Mouse (Mus musculus) left cerebral cortex, adult 9 months (tissue): ENCODE results near the gene Snx6.
"Not testable (repeated sequence)": the region's sequence is repeated elsewhere in the genome, so short reads cannot be mapped to it uniquely, and the experiment has no call there.

Experiments
- DNase-seq, 2 experiments: peaks; one replicate each; pipeline ENCODE4 v3.0.0; 2022; ENCODE audit warnings: low spot score in 2 of 2

Gene Snx6

GRCm38 (mm10) chr12:54803531-54803930 lies 8.0 kb upstream of the Snx6 start:
- DNase-seq = no peak

DNA sequence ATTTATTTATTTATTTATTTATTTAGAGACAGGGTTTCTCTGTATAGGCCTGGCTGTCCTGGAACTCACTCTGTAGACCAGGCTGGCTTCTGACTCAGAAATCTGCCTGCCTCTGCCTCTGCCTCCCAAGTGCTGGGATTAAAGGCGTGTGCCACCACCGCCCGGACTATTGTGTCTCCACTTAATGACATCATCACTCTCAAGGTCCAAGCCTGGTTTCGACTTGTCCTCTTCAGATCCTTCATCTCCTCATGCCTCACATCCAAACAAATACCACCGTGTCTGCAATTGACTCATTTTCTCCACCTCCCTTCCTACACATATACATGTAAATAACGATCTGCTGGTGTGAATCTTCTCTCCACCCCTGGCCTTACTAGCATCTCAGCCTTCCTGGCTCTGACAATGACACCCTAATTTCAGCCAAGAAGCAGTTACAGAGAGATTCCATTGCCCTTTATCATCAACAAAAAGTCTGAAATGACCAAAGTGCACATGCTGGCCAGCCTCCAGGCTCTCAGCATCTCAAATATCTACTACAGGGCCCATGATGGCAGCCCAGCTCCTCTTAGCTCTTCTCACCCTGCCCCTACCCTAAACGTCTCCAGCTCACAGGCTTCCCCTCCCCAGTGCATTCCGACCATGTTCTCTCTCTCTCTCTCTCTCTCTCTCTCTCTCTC lies 1.2 kb upstream of the Snx6 start:
- no peak for DNase-seq

- no peak for DNase-seq
Observed at GRCm38 (mm10) chr12:54794392-54794791, 1.1 kb downstream of the Snx6 start.

GRCm38 (mm10) chr12:54791465-54791864 lies 4.0 kb downstream of the Snx6 start:
- DNase-seq = no peak

- DNase-seq = peak in 1 of 2 experiments; percentile 11
Observed at GRCm38 (mm10) chr12:54789346-54790143, 6.0 kb downstream of the Snx6 start.

DNA sequence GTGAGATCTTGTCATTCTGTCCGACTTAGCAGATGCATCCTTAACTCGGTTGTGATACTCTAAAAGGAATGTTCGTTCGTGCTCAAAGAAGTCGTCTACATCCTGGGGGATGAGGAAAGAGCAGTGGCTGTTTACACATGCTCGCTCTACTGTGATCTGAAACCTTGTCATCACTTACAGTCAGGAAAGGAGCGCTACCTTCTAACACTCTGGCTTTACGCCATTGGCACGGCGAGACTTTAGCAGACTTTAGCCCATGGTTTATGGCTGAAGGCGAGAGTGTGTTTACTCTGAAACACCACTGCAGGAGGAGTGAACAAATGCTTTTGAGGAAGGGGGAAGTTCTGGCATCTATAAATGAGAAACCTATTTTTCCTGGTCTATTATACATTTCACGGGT lies 31.9 kb downstream of the Snx6 start:
- DNase-seq = no peak

GRCm38 (mm10) chr12:54760676-54761075 lies 34.8 kb downstream of the Snx6 start:
- DNase-seq = no peak

- DNase-seq = no peak
Observed at GRCm38 (mm10) chr12:54758846-54759245, 36.7 kb downstream of the Snx6 start.

DNA sequence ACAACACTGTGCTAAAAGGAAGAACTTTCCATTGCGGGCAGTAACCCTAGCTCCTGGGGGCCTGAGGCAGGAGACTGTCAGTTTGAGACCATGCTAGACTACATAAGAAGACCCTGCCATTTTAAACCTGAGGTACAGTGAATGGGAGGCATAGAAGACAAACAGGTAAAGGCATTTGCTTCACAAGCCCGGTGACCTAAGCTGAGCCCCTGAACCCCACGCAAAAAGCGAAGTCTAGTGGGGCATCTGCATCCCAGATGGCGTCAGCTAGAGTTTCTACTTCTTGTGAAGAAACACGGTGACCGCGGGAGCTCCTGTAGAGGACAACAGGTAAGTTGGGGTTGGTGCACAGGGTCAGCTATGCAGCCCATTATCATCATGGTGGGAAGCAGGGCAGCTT lies 46.9 kb downstream of the Snx6 start:
- no peak for DNase-seq

DNA sequence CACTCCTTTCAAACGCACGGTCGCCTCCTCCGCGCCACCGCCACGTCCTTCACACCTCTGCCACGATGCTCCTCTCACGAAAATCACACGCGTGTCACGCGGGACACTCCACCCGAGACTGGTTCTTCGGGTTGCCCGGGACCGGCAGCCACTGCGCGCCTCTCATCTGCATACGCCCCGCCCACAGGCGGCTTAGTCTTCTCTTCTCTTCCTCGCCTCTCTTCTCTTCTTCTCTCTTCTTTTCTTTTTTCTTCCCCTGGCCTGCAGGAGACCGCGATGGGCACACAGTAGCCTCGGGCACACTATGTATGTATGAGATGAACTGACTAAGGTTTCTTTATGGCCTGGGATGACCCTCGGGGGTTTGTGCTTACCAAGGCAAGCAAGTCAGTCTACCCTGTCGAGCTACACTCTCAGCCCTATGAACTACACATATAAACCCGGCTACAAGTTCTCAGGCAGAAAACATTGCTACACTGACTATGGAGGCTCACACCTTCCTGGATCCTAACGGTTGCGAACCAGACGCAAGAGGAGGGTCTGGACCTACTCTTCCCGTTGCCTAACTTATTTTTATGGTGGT lies 56.8 kb downstream of the Snx6 start:
- peak in 1 of 2 experiments; percentile 23 for DNase-seq

DNA sequence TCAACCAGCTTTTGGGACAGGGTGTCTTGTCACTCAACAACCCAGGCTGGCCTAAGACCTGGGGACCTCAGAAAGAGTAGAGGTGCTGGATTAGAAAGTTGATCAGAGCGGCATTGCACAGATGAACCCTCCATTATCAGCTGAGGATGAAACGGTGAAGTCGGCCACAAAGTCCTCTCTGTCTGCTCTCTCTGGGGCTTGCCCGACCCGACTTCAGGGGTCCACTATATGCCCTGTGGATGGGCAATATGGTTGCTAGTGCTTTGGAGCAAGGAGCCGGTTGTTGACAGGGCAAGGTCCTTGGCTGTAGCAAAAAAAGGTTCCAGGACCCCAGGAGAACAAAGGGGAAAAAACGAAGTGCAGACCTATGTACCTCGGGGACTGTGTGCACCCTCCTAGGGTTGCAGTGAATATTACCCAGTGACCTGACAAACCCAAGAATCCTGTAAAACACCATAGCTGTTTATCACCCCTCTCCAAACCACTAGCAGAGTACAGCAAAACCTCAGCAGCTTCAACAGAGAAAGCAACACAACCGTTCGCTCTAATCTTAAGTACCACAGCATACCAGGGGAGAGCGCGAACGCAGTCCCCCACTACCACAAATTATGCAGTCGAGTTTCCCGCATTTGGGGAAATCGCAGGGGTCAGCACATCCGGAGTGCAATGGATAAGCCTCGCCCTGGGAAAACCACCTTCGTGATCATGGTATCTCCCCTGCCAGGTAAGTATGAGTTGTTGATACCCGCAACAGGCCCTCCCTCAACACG lies 57.4 kb downstream of the Snx6 start:
- not testable (repeated sequence) for DNase-seq

DNA sequence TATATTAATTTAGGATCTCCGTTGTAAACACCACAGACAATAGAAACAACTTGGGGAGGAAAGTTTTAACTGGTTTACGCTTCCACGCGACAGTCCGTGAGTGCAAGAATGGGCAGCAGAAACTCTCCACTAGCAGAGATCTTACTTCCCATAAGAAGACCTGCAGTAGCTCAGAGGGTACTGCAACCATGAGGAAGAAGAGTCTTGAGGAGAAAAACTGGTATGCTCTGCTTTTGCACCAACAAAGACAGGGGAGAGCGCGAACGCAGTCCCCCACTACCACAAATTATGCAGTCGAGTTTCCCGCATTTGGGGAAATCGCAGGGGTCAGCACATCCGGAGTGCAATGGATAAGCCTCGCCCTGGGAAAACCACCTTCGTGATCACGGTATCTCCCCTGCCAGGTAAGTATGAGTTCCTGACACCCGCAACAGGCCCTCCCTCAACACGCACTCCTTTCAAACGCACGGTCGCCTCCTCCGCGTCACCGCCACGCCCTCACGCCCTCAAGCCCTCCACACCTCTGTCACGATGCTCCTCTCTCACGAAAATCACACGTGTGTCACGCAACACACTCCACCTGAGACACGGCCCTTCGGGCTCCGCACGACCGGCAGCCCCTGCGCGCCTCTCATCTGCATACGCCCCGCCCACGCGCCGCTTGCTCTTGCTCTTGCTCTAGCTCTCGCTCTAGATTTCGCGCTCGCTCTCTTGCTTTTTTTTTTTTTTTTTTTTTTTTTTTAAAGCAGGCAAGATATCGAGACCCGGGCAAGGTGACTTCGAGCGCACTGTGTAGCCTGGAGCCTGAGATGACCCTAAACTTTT lies 61.0 kb downstream of the Snx6 start:
- not testable (repeated sequence) for DNase-seq

DNA sequence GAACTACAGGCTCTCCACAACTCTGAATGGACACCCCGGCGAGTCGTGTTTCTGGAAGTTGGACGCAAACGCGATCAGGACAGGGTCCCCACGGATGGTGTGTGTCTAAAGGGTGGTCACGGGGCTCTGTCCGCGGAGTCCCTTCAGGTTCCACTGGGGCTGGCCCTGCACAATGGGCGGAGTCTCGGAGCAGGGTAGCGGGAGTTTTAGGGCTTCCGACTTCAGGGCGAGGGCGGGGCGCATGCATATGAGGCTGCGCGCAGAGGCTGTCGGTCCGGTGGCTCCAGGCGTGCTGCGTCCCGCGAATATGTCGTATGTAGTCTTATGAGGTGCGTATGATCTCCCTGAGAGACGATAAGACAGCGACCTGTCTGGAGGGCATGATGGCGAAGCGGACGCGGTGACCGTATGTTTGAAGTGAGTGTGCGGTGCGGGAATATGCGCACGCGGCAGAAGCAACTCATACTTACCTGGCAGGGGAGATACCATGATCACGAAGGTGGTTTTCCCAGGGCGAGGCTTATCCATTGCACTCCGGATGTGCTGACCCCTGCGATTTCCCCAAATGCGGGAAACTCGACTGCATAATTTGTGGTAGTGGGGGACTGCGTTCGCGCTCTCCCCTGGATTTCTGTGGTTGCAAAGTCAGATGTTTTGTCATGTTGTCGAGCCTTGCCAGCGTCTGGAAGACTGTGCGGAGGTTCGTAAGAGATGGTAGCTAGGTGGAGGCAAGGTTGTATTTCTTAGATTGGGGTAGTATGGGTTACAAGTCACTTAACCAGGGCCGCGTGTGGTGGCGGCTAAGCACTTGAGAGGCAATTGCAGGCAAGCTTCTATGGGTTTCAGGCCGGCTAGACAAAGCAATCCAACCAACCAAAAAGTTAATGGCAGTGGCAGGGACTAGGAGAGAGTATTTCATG lies 66.1 kb downstream of the Snx6 start:
- not testable (repeated sequence) for DNase-seq

- DNase-seq = not testable (repeated sequence)
Observed at GRCm38 (mm10) chr12:54718871-54719786, 76.4 kb downstream of the Snx6 start.

DNA sequence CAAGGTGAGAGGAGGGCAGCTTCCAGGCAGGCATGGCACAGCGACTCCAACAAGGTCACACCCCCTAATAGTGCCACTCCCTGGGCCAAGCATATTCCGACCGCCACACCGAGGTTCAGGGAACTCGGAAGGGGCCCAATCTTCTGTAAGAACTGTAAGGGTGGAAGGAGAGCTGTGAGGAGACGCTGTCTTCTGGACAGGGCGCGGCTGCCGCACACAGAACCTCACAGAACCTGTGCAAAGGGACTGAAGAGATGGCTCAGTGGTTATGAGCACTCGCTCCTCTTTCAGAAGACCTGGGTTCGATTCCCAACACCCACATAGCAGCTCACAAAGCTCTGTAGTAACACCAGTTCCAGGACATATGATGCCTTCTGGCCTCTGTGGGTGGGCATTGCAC lies 78.0 kb downstream of the Snx6 start:
- peak in 1 of 2 experiments; percentile 1 for DNase-seq

DNA sequence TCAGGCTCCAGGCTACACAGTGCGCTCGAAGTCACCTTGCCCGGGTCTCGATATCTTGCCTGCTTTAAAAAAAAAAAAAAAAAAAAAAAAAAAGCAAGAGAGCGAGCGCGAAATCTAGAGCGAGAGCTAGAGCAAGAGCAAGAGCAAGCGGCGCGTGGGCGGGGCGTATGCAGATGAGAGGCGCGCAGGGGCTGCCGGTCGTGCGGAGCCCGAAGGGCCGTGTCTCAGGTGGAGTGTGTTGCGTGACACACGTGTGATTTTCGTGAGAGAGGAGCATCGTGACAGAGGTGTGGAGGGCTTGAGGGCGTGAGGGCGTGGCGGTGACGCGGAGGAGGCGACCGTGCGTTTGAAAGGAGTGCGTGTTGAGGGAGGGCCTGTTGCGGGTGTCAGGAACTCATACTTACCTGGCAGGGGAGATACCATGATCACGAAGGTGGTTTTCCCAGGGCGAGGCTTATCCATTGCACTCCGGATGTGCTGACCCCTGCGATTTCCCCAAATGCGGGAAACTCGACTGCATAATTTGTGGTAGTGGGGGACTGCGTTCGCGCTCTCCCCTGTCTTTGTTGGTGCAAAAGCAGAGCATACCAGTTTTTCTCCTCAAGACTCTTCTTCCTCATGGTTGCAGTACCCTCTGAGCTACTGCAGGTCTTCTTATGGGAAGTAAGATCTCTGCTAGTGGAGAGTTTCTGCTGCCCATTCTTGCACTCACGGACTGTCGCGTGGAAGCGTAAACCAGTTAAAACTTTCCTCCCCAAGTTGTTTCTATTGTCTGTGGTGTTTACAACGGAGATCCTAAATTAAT lies 81.5 kb downstream of the Snx6 start:
- DNase-seq = peak in 1 of 2 experiments; percentile 48

- DNase-seq = peak in 1 of 2 experiments; percentile 39
Observed at GRCm38 (mm10) chr12:54710494-54710879, 85.0 kb downstream of the Snx6 start.
